ENCODE assay signal across 15 mouse cellular contexts in the genomic region with DNA sequence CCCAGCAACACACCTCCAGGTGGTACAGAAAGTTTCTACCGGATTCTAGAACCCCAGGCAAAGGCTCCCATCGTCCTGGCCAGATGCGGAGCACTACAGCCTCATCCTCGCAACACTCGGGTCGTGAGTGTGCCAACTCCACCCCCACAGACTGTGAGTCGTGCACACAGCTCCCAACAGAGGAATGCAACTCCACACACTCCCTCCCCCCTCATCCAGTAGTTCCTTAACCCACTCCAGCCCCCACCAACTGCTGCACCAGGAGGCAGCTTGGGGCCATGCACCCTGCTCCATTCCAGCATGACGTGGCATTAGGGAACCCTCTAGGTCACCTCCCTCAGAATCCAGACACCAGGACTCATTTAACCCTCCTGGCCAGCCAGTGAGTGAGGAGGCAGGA. TPM values are rescaled to one million over a fixed set of nuclear protein-coding genes. Genes with fewer than 3 reads are reported as not detected.
DNase-seq lines count a peak whose midpoint lies in the region; ATAC-seq and TF ChIP-seq lines count a peak whose summit lies in the region.
"Had no signal": no experiment of that assay in that cellular context is flagged by ENCODE, and none has a peak within 500 bp of the region (broad histone marks: within the 10 kb centered on the region; RNA-seq: fewer than 3 reads in every experiment).

No protein-coding gene starts in this region.

- peaks cover 5% of the 10 kb centered on the region; the same call in 1 of the 2 replicates for H3K4me1 ChIP-seq in limb, embryonic 14.5 days (ENCODE audit: control insufficient read depth, insufficient read depth, low read length)
- H3K4me1 ChIP-seq in limb, embryonic 10.5 days: peaks cover 8% of the 10 kb centered on the region
- H3K4me1 ChIP-seq in thymus, adult 2 months (replicated peaks; ENCODE audit: control insufficient read depth, insufficient read depth, low read length): no peaks in the 10 kb centered on the region
- H3K4me1 ChIP-seq: midbrain, embryonic 12.5 days had no signal

- CTCF ChIA-PET in Patski (lab: Charles Lee): interaction anchor here (2.1 kb wide), 1 partner anchor 8 kb away, joined by 5 read pairs; no protein-coding TSS in a partner anchor

- no peaks in the 10 kb centered on the region for H3K9me3 ChIP-seq in limb, embryonic 14.5 days (ENCODE audit: control insufficient read depth, low read length)
- H3K9me3 ChIP-seq in limb, embryonic 10.5 days (replicated peaks): no peaks in the 10 kb centered on the region
- H3K9me3 ChIP-seq: G1E; midbrain, embryonic 12.5 days had no signal

- no peaks in the 10 kb centered on the region for H3K27me3 ChIP-seq in limb, embryonic 14.5 days (ENCODE audit: control insufficient read depth, insufficient read depth, low read length)
- no peaks in the 10 kb centered on the region for H3K27me3 ChIP-seq in limb, embryonic 10.5 days (ENCODE audit: low read depth, poor library complexity, severe bottlenecking)
- H3K27me3 ChIP-seq in Patski: no peaks in the 10 kb centered on the region
- H3K27me3 ChIP-seq in thymus, adult 2 months (ENCODE audit: control insufficient read depth, insufficient read depth, low read length): no peaks in the 10 kb centered on the region
- H3K27me3 ChIP-seq: midbrain, embryonic 12.5 days had no signal

- peaks cover 34% of the 10 kb centered on the region for H3K36me3 ChIP-seq in limb, embryonic 14.5 days (ENCODE audit: control insufficient read depth, insufficient read depth, low read length)
- no peaks in the 10 kb centered on the region; the same call in 1 of the 2 replicates for H3K36me3 ChIP-seq in limb, embryonic 10.5 days
- H3K36me3 ChIP-seq in thymus, adult 2 months (ENCODE audit: control insufficient read depth, insufficient read depth, low read length): no peaks in the 10 kb centered on the region
- H3K36me3 ChIP-seq: G1E; midbrain, embryonic 12.5 days had no signal

- POLR2A ChIA-PET in Patski (lab: Charles Lee): interaction anchor here (2.7 kb wide), 1 partner anchor 15 kb away, joined by 9 read pairs; no protein-coding TSS in a partner anchor

- no peak overlapping the region for H3K4me3 ChIP-seq in gastrocnemius, adult 2 months
- H3K4me3 ChIP-seq in limb, embryonic 14.5 days (replicated peaks; ENCODE audit: low read length): no peak overlapping the region
- no peak overlapping the region for H3K4me3 ChIP-seq in limb, embryonic 10.5 days
- no peak overlapping the region for H3K4me3 ChIP-seq in thymus, adult 2 months (ENCODE audit: control insufficient read depth, insufficient read depth, low read length)
- H3K4me3 ChIP-seq: erythroblast, embryonic 14.5 days; midbrain, embryonic 12.5 days had no signal

- H3K4me2 ChIP-seq in limb, embryonic 14.5 days (replicated peaks; ENCODE audit: low read depth, low read length, severe bottlenecking): no peak overlapping the region
- H3K4me2 ChIP-seq: midbrain, embryonic 12.5 days had no signal

- H3K9ac ChIP-seq in limb, embryonic 14.5 days (ENCODE audit: low read depth, low read length, severe bottlenecking): 0 out of 2 replicates have a peak overlapping the region, but pooled peaks have one; percentile 6
- H3K9ac ChIP-seq: midbrain, embryonic 12.5 days had no signal

- WGBS in limb, embryonic 14.5 days: 34% methylated on average over 8 of the region's 8 CpGs
- WGBS in limb, embryonic 10.5 days: 84% methylated on average over 8 of the region's 8 CpGs
- WGBS in thymus, adult 2 months: 93% methylated on average over 8 of the region's 8 CpGs

- TF ChIP-seq CTCF in gastrocnemius, adult 2 months (IDR thresholded peaks at IDR 0.05): no peak
- no peak for TF ChIP-seq CTCF in Patski (IDR thresholded peaks at IDR 0.05)
- no peak for TF ChIP-seq CTCF in thymus, adult 2 months (IDR thresholded peaks at IDR 0.05; ENCODE audit: borderline replicate concordance, control insufficient read depth, extremely low read depth, insufficient read depth, low read length, poor library complexity)

- in situ Hi-C loops in Patski (cut with MboI; ENCODE audit: low pct_unique_long_range_greater_than_20kb): no loop called here

- ATAC-seq in limb, embryonic 14.5 days (ENCODE audit: low FRiP score, low read depth): no peak
- ATAC-seq in Patski: peak; percentile 22
- ATAC-seq: inflammation-experienced regulatory T-cells, adult 6 months had no signal

- no peak for TF ChIP-seq POLR2A in limb, embryonic 14.5 days (IDR thresholded peaks at IDR 0.05; ENCODE audit: borderline replicate concordance, extremely low read depth, insufficient read depth, insufficient read length)
- TF ChIP-seq POLR2A in thymus, adult 2 months (IDR thresholded peaks at IDR 0.05; ENCODE audit: control insufficient read depth, extremely low read depth, insufficient read depth, low read length, poor library complexity): no peak

- H3K27ac ChIP-seq in gastrocnemius, adult 2 months: peak overlapping the region; percentile 21
- no peak overlapping the region for H3K27ac ChIP-seq in limb, embryonic 14.5 days (replicated peaks; ENCODE audit: low read depth, low read length)
- H3K27ac ChIP-seq in limb, embryonic 10.5 days: no peak overlapping the region
- no peak overlapping the region for H3K27ac ChIP-seq in thymus, adult 2 months (ENCODE audit: control insufficient read depth, insufficient read depth, low read length)
- H3K27ac ChIP-seq: midbrain, embryonic 12.5 days had no signal

- DNase-seq in gastrocnemius, adult 2 months: no peak
- no peak for DNase-seq in gastrocnemius, postnatal 25 days
- DNase-seq in limb, embryonic 14.5 days (ENCODE audit: low spot score): no peak
- no peak for DNase-seq in limb, embryonic 10.5 days (ENCODE audit: low spot score)
- no peak for DNase-seq in Patski (ENCODE audit: low read depth, low spot score)
- peak; percentile 42 to 55 for DNase-seq in kidney, postnatal 36 days
- DNase-seq in testis, postnatal 14 days (ENCODE audit: low spot score): no peak
- no peak for DNase-seq in thymus, adult 2 months
- DNase-seq: B cell, adult 2 months; layer of hippocampus, postnatal 36 days; thymus, postnatal 4 days had no signal

- intact Hi-C loops in gastrocnemius, adult 2 months (cut with DNase I): loop anchor here (2.0 kb wide), 1 partner anchor 15 kb away; no protein-coding TSS in a partner anchor

RNA-seq across cellular contexts. Expression of gene Pdgfa, which starts 17.3 kb away (rescaled TPM):
- 10 to 100 TPM; 17.8 to 27.4 TPM for total RNA-seq in gastrocnemius, adult 2 months (2021)
- 10 to 100 TPM; 22.2 to 22.3 TPM for total RNA-seq in gastrocnemius, postnatal 25 days (2021)
- 27.8 and 34.0 TPM in 2 replicates for polyA plus RNA-seq in limb, embryonic 14.5 days (2012; rRNA removed)
- 73.4 and 83.4 TPM in 2 replicates for polyA plus RNA-seq in limb, embryonic 14.5 days (2014; fragmentation: Nextera tagmentation; extraction: Ambion mirVana)
- 26.8 and 28.8 TPM in 2 replicates for polyA plus RNA-seq in limb, embryonic 10.5 days (2016; fragmentation: Nextera tagmentation; extraction: Ambion mirVana)
- 35.4 TPM for polyA plus RNA-seq in Patski (2021)
- polyA plus RNA-seq in thymus, adult 2 months (2012; rRNA removed): 10.7 and 12.6 TPM in 2 replicates
- total RNA-seq: G1E had no signal
- polyA plus RNA-seq: G1E had no signal

Comparison
In these comparisons a context has a peak if more than half of its experiments do, and no peak if none do; other contexts are left out.
1. DNase-seq: peak in kidney, postnatal 36 days (2 of 2); none in gastrocnemius, adult 2 months (single experiment), gastrocnemius, postnatal 25 days (single experiment), limb, embryonic 14.5 days (single experiment), limb, embryonic 10.5 days (single experiment), Patski (single experiment), testis, postnatal 14 days (single experiment) and thymus, adult 2 months (single experiment).